Mouse (Mus musculus) intestine, embryonic 16.5 days (tissue): ENCODE data around the gene Bicral. TPM values are rescaled to one million over a fixed set of nuclear protein-coding genes. Genes with fewer than 3 reads are reported as not detected.
"Not testable (repeated sequence)": the region's sequence is repeated elsewhere in the genome, so short reads cannot be mapped to it uniquely, and the experiment has no call there.

Experiments used
- ATAC-seq: fragments of 200-750 bp; cut with Nextera tagmentation; 2 replicates; pipeline ENCODE4 v1.8.0; 2017; ENCODE audit warnings: moderate TSS enrichment, moderate library complexity
- H3K27ac ChIP-seq: fragments of 300-500 bp; sonication (generic); 2 replicates; pipeline ENCODE4 v1.5.1; 2014; ENCODE audit warnings: mild to moderate bottlenecking, low read length
- H3K27me3 ChIP-seq: fragments of 300-500 bp; sonication (generic); replicated peaks from 2 replicates; pipeline ENCODE4 v1.6.1; 2014; ENCODE audit warnings: low read length, control low read depth, mixed read lengths; ENCODE audit not compliant: control insufficient read depth, insufficient read depth
- H3K36me3 ChIP-seq: fragments of 300-500 bp; sonication (generic); 2 replicates; pipeline ENCODE4 v1.6.1; 2014; ENCODE audit warnings: low read length, control low read depth; ENCODE audit not compliant: control insufficient read depth, insufficient read depth
- H3K4me1 ChIP-seq: fragments of 300-500 bp; sonication (generic); 2 replicates; pipeline ENCODE4 v1.6.1; 2014; ENCODE audit warnings: low read length, control low read depth, mixed read lengths; ENCODE audit not compliant: control insufficient read depth, insufficient read depth
- H3K4me2 ChIP-seq: fragments of 300-500 bp; sonication (generic); 2 replicates; pipeline ENCODE4 v1.6.1; 2014; ENCODE audit warnings: low read depth, low read length, control low read depth
- H3K4me3 ChIP-seq: fragments of 300-500 bp; sonication (generic); 2 replicates; pipeline ENCODE4 v1.5.1; 2014; ENCODE audit warnings: mild to moderate bottlenecking, low read length
- H3K9ac ChIP-seq: fragments of 300-500 bp; sonication (generic); 2 replicates; pipeline ENCODE4 v1.6.1; 2014; ENCODE audit warnings: low read depth, low read length
- H3K9me3 ChIP-seq: fragments of 300-500 bp; sonication (generic); 2 replicates; pipeline ENCODE4 v1.6.1; 2016; ENCODE audit warnings: low read length, control low read depth; ENCODE audit not compliant: control insufficient read depth
- WGBS: fragments of 180-500 bp; shearing (Covaris S2); extraction: QIAGEN DNeasy Blood & Tissue Kit; methylation state at CpG from one replicate; pipeline ENCODE4 v1.1.7; 2014; 5-methylcytosine and 5-hydroxymethylcytosine counted together
- polyA plus RNA-seq: library from polyadenylated mRNA; unstranded; fragments of >200 nt; fragmentation: Nextera tagmentation; extraction: Ambion mirVana; gene quantifications from 2 replicates; pipeline ENCODE4 v1.2.1, GENCODE M21; 2015

Bicral gene
- polyA plus RNA-seq, 1 experiment from 2014 or later: 3.0 TPM

DNA sequence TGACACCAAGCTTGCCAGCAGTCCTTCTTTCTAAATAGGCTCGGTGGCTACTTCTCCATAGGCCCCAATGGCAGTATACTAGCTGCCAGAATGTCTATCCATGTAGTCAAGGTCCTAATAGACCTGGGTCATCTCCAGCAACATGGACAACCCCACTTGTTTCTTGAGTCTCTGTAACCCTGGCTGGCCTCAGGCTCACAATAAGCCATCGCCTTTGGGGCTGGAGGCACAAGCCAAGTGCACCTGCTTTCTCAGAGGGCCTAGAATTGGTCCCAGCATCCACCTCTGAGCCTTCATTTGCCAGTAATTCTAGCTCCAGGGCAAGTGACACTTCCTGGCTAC lies 84.2 kb downstream of the Bicral start:
- peak overlapping the region; percentile 88; the same call in 1 of the 2 replicates for H3K4me3 ChIP-seq
- peak overlapping the region; percentile 91; the same call in 1 of the 2 replicates for H3K9ac ChIP-seq
- H3K27me3 ChIP-seq: no peaks in the 10 kb centered on the region
- H3K4me1 ChIP-seq: peaks cover 12% of the 10 kb centered on the region
- no peak overlapping the region; the same call in 1 of the 2 replicates for H3K27ac ChIP-seq
- ATAC-seq: no peak
- H3K36me3 ChIP-seq: peaks cover 28% of the 10 kb centered on the region; the same call in 1 of the 2 replicates
- 40% methylated on average over 2 of the region's 2 CpGs for WGBS
- no peaks in the 10 kb centered on the region for H3K9me3 ChIP-seq
- H3K4me2 ChIP-seq: peak overlapping the region; percentile 75; the same call in 1 of the 2 replicates

DNA sequence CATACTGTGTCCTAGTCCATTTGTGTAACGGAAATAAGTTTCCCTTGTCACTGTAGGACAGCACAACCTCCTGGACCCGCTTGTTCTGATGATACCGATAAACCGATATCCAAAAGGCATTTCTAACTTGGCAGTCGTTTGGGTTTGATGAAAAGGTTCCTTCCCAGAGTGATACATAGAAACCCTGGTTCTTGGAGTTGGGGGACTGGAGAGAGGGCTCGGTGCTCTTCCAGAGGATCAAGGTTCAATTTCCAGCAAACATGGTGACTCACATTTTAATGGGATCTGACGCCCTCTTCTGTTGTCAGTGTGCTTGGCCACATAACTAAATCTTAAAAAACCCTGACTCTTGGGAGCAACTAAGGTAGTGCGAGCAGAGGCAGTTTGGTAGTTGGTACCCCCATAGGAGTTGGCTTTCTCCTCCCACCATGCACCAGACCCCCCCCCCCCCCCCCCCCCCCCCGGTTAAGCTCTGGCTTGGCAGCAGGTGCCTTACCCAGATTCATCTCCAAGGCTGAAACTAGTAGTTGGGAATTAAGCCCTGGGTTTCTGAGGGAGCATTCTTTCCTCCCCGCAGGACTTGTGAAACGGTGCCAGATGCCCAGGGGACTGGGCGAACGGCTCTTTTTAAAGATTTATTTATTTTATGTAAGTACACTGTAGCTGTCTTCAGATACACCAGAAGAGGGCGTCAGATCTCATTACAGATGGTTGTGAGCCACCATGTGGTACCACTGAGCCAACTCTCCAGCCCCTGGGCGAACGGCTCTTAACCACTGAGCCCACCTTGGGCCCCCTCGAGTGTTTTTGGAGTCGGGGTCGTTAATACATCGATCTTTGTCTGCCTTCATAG lies 84.8 kb downstream of the Bicral start:
- Histone ChIP-seq H3K9me3 (no peaks in the 10 kb centered on the region), H3K4me3 (peak overlapping the region; percentile 88), H3K27ac (peak overlapping the region; percentile 90), H3K9ac (peak overlapping the region; percentile 91), H3K4me1 (peaks cover 12% of the 10 kb centered on the region), H3K36me3 (peaks cover 25% of the 10 kb centered on the region; the same call in 1 of the 2 replicates), H3K27me3 (no peaks in the 10 kb centered on the region), H3K4me2 (peak overlapping the region; percentile 75)
- ATAC-seq: peak; percentile 47
- 10% methylated on average over 19 of the region's 20 CpGs for WGBS

DNA sequence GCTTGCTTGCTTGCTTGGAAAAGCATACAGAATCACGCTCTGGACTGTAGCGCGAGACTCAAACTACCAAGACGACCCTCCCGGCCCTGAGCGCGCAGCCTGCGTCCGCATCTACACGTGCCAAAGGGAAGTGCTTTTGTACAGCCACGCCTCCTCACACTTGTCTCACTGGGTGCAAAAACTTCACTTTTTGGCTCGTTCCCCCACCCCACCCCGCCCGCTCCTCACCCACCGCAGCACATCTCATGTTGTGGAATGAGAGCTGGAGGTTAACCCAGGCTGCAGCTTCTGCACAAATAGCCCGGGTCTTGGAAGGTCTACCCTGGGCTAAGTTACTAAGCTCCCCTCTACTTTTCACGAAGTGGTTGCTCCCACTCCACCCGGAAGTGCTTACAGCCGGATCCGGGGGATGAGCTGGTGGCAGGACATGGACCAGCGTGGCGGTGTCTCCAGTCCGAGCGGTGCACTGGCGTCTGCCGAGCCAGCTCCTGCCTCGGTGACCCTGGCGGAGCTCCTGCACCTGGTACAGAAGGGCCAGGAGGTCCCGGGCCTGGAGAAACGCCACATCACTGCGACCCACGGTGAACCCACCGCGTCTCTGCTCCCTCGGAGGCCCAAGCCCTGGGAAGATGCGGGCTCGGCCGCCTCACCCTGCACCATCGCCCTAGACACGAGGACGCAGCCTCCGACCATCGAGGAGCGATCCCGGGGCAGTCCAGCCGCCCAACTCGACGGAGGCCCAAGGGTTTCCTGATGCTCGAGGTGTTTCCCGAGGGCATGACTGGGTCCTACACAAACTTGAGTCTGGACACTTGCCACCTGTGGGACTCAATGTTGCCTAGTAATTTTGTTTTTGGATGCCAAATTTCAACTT lies 85.6 kb downstream of the Bicral start, which contains the start of gene 2310039H08Rik:
Gene 2310039H08Rik (plus strand): TSS at position 232 of the 874 bp plus-strand sequence.
- Histone ChIP-seq H3K4me2 (peak within 1 kb of the TSS; percentile 75), H3K36me3 (peaks cover 17% of the 10 kb centered on the region; the same call in 1 of the 2 replicates), H3K9me3 (no peaks in the 10 kb centered on the region), H3K9ac (peak within 1 kb of the TSS; percentile 91), H3K4me3 (peak within 1 kb of the TSS; percentile 88), H3K4me1 (peaks cover 12% of the 10 kb centered on the region), H3K27ac (peak within 1 kb of the TSS; percentile 90), H3K27me3 (no peaks in the 10 kb centered on the region)
- WGBS: 0% methylated on average over 50 of the region's 50 CpGs
- ATAC-seq: peak; percentile 92

DNA sequence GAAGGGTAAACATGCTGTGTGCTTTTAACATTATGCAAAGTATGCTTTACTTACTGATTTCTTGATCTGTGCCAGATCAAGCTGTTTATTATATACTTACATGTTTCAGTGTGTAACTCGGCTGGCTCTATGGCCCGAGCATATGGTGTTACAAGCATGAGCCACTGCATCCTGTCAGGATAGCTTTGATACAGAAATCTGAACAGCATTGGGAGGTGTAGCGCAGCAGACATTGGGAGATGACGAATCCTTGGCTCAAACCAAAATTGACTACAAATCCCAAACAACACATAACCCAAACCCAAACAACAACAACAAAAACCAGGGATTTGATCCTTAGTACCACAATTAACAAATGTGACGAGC lies 86.3 kb downstream of the Bicral start:
- H3K27me3 ChIP-seq: no peaks in the 10 kb centered on the region
- peaks cover 14% of the 10 kb centered on the region; the same call in 1 of the 2 replicates for H3K36me3 ChIP-seq
- H3K9ac ChIP-seq: peak overlapping the region; percentile 91
- no peaks in the 10 kb centered on the region for H3K9me3 ChIP-seq
- H3K27ac ChIP-seq: peak overlapping the region; percentile 65
- 4% methylated on average over 5 of the region's 5 CpGs for WGBS
- H3K4me1 ChIP-seq: peaks cover 12% of the 10 kb centered on the region
- H3K4me2 ChIP-seq: peak overlapping the region; percentile 75
- ATAC-seq: no peak
- peak overlapping the region; percentile 88 for H3K4me3 ChIP-seq

DNA sequence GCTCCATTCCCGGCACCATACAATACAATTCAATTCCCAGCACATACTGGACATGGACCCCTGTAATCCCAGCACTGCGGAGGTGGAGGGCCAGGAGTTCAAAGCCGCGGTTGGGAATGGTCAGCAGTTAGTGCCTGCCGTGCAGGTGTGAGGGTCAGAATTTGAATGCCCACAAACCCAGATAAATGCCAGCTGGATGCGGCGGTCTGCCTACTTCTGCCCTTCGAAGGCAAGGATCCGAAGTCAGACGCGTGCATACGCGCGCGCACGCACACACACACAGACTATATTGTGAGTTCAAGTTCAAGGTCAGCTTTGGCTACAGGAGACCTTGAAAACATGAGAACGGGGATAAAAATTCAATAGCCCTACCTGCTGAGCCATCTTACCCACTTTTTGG lies 86.7 kb downstream of the Bicral start:
- Histone ChIP-seq H3K9me3 (no peaks in the 10 kb centered on the region), H3K4me1 (peaks cover 12% of the 10 kb centered on the region), H3K27ac (peak overlapping the region; percentile 65), H3K36me3 (peaks cover 14% of the 10 kb centered on the region; the same call in 1 of the 2 replicates), H3K27me3 (no peaks in the 10 kb centered on the region), H3K4me2 (peak overlapping the region; percentile 75), H3K4me3 (peak overlapping the region; percentile 88), H3K9ac (peak overlapping the region; percentile 91)
- ATAC-seq: no peak
- 50% methylated on average over 17 of the region's 17 CpGs for WGBS

DNA sequence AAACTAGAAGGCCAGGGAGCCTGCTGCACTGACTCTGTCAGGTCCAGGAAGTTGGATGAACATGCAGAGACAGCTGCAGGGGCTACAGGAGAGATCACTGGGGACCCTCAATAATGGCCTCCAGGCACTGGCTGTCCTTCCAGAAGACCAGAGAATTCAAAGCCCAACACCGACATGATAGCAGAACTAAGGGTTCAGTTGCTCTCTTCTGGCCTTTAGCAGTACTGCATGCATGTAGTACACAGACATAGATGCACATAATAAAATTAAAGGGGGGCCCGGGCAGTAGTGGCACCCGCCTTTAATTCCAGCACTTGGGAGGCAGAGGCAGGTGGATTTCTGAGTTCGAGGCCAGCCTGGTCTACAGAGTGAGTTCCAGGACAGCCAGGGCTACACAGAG lies 87.3 kb downstream of the Bicral start:
- no peaks in the 10 kb centered on the region for H3K9me3 ChIP-seq
- H3K27me3 ChIP-seq: no peaks in the 10 kb centered on the region
- H3K27ac ChIP-seq: no peak overlapping the region
- no peak overlapping the region for H3K4me2 ChIP-seq
- H3K36me3 ChIP-seq: peaks cover 8% of the 10 kb centered on the region; the same call in 1 of the 2 replicates
- no peak for ATAC-seq
- H3K4me3 ChIP-seq: no peak overlapping the region
- no peak overlapping the region for H3K9ac ChIP-seq
- H3K4me1 ChIP-seq: peaks cover 12% of the 10 kb centered on the region
- WGBS: 83% methylated on average over 4 of the region's 4 CpGs

DNA sequence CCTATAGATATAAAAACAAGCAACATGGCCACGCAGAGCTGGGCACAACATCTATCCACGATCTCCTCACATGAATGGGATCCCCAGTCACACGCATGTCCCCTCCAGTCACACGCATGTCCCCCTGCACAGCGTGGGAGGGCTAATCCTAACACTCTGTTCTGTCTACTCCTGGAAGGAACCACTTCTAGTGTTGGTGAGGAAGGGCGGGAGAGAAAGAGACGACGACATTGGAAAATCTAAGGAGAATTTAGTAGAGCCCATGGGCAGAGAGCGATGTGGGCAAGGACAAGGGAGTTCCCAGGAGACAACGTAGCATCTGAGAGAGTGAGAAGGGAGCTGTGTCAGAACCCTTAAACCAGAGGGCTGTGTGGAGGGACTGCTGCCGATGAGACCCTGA lies 87.7 kb downstream of the Bicral start:
- Histone ChIP-seq H3K27me3 (no peaks in the 10 kb centered on the region), H3K4me1 (peaks cover 12% of the 10 kb centered on the region), H3K36me3 (0 out of 2 replicates have a peak, but pooled peaks cover 7% of the 10 kb centered on the region), H3K27ac (no peak overlapping the region), H3K4me3 (no peak overlapping the region), H3K9ac (no peak overlapping the region), H3K4me2 (no peak overlapping the region), H3K9me3 (no peaks in the 10 kb centered on the region)
- WGBS: 89% methylated on average over 11 of the region's 11 CpGs
- no peak for ATAC-seq

DNA sequence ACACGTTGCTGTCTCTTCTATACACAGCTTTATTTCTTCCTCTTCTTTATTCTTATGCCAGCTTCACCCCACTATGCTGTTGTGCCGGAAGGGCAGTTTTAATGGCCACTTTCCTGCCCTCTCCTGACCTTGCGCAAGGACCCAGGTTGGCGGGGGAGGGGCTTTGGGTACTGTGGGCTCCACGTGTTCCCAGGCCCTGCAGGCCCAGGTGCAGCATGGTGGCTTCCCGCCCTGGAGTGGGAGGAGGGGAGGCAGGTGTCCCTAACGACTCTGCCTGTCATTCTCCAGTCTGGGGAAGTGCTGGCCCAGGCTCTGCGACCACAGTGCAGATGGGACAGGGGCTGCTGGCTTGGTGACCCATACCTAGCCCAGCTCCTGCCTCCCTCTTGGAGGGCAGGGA lies 90.4 kb downstream of the Bicral start:
- 45% methylated on average over 8 of the region's 8 CpGs for WGBS
- Histone ChIP-seq H3K9me3 (no peaks in the 10 kb centered on the region), H3K4me2 (no peak overlapping the region), H3K4me3 (no peak overlapping the region), H3K27ac (no peak overlapping the region), H3K36me3 (no peaks in the 10 kb centered on the region), H3K4me1 (peaks cover 7% of the 10 kb centered on the region), H3K9ac (no peak overlapping the region), H3K27me3 (no peaks in the 10 kb centered on the region)
- ATAC-seq: no peak

DNA sequence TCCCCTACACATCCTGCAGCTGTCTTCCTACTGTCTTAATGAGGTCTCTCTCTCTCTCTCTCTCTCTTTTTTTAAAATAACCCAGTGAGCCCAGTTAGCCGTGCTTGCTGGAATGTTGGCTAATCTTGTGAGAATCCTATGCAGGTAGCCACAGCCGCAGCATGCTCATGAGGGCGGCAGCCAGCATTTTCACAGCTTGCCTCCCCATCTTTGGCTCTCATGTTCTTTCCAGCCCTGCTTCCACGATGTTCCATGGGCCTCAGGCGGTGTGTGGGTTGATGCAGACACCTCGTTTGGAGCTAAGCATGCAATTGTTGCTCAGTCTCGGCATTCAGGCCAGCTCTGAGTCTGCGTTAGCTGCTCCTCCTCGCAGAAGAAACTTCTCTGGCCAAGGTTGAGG lies 93.4 kb downstream of the Bicral start:
- H3K4me3 ChIP-seq, H3K36me3 ChIP-seq, H3K27me3 ChIP-seq, H3K9me3 ChIP-seq, H3K9ac ChIP-seq, ATAC-seq, H3K4me1 ChIP-seq, H3K27ac ChIP-seq, H3K4me2 ChIP-seq: not testable (repeated sequence)
- WGBS: 67% methylated on average over 9 of the region's 9 CpGs
